Mouse (Mus musculus) kidney, postnatal 0 days (tissue): ENCODE measurements at regions not wholly inside any gene's neighbourhood (a gene's known extent, or its start where the extent isn't known, plus 50 kb on each side); places are given as distances from the start of the nearest gene placed in this dataset.

ENCODE experiments used
- ATAC-seq: fragments of 200-750 bp; cut with Nextera tagmentation; replicated peaks from 2 replicates; pipeline ENCODE4 v1.8.0; 2017; ENCODE audit warnings: low read depth, moderate number of reproducible peaks, moderate TSS enrichment, moderate library complexity; ENCODE audit not compliant: low FRiP score
- DNase-seq: peaks from one replicate; pipeline ENCODE4 v3.0.0-alpha.2; 2016; ENCODE audit warnings: low spot score
- H3K27ac ChIP-seq: fragments of 300-500 bp; sonication (generic); 2 replicates; pipeline ENCODE4 v1.5.1; 2014; ENCODE audit warnings: mild to moderate bottlenecking
- H3K27me3 ChIP-seq: fragments of 300-500 bp; sonication (generic); 2 replicates; pipeline ENCODE4 v1.6.1; 2014; ENCODE audit warnings: low read length, mixed read lengths; ENCODE audit not compliant: insufficient read depth
- H3K36me3 ChIP-seq: fragments of 300-500 bp; sonication (generic); 2 replicates; pipeline ENCODE4 v1.6.1; 2014; ENCODE audit warnings: low read length, mixed read lengths; ENCODE audit not compliant: insufficient read depth
- H3K4me1 ChIP-seq: fragments of 300-500 bp; sonication (generic); replicated peaks from 2 replicates; pipeline ENCODE4 v1.6.1; 2014; ENCODE audit warnings: antibody characterized with exemption, low read length, mixed read lengths; ENCODE audit not compliant: insufficient read depth
- H3K4me2 ChIP-seq: fragments of 300-500 bp; sonication (generic); 2 replicates; pipeline ENCODE4 v1.6.1; 2014; ENCODE audit warnings: mild to moderate bottlenecking, low read length, moderate library complexity, mixed read lengths
- H3K4me3 ChIP-seq: fragments of 300-500 bp; sonication (generic); replicated peaks from 2 replicates; pipeline ENCODE4 v1.5.1; 2014; ENCODE audit warnings: low read depth, low read length
- H3K9ac ChIP-seq: fragments of 300-500 bp; sonication (generic); 2 replicates; pipeline ENCODE4 v1.6.1; 2014; ENCODE audit warnings: low read depth, low read length
- H3K9me3 ChIP-seq: fragments of 300-500 bp; sonication (generic); replicated peaks from 2 replicates; pipeline ENCODE4 v1.6.1; 2016; ENCODE audit warnings: low read length, inconsistent platforms, mixed read lengths
- CTCF ChIP-seq: IDR thresholded peaks from 2 replicates; pipeline ENCODE4 v1.5.1; 2016; ENCODE audit warnings: antibody characterized with exemption, low read depth, mild to moderate bottlenecking, moderate library complexity
- WGBS: fragments of 180-500 bp; shearing (Covaris S2); extraction: QIAGEN DNeasy Blood & Tissue Kit; methylation state at CpG from one replicate; pipeline ENCODE4 v1.1.7; 2014; 5-methylcytosine and 5-hydroxymethylcytosine counted together

DNA sequence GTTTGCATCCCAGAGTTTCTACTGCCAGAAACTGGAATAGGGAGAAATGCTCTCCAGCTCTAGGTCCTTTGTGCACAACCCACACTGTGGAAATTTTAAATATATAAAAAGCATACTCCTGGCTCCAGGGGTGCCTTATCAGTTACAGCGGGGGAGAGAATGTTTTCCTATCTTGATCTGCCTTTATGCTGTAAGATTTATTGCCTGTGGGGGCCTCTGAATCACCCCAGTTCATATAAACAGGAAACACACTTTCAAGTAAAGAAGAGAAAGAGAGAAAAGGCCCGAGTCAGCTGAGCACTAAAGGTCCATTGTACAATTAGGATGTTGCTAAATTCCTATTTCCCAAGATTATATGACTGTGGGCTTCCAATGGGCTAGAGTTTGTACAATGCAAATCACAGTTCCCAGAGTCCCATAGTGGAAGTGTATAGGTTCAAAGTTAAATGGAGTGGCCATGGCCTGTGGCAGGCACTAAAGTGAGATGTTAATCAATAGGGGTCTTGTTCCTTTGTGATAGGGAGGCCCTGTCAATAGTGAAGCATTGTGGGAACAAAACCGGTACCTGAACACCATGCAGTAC is 258.9 kb upstream of the Cd180 start:
- no peak overlapping the region for H3K9ac ChIP-seq
- no peaks in the 10 kb centered on the region for H3K27me3 ChIP-seq
- WGBS: 34% methylated on average over 3 of the region's 3 CpGs
- peak; percentile 68 for DNase-seq
- no peak for TF ChIP-seq CTCF
- H3K36me3 ChIP-seq: no peaks in the 10 kb centered on the region
- no peaks in the 10 kb centered on the region for H3K9me3 ChIP-seq
- no peak overlapping the region for H3K4me3 ChIP-seq
- peak overlapping the region; percentile 42; the same call in 1 of the 2 replicates for H3K27ac ChIP-seq
- peaks cover 9% of the 10 kb centered on the region; the same call in 1 of the 2 replicates for H3K4me1 ChIP-seq
- no peak overlapping the region for H3K4me2 ChIP-seq
- no peak for ATAC-seq

DNA sequence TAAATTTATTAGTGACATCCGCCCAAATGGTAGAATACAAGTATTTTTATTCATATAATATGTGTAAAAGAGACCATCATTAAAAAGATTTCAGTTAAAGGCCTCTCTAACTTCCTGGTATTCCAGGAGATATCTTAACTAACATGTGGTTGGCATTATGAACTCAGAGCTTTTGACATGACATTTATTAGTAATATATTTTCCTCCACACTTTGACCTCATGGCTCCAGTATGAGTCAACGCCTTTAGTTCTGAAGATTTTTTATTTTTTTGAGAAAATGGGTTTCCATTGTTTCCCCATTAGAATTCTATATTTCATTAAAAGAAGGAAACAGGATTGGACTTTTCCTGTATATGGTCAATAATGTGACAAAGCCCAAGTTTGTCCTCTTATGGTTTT is 250.7 kb upstream of the Cd180 start:
- 74% methylated on average over 2 of the region's 2 CpGs for WGBS
- ATAC-seq (no peak), DNase-seq (no peak)
- Histone ChIP-seq H3K4me1 (no peaks in the 10 kb centered on the region), H3K27ac (no peak overlapping the region), H3K27me3 (no peaks in the 10 kb centered on the region), H3K36me3 (no peaks in the 10 kb centered on the region), H3K4me3 (no peak overlapping the region), H3K9ac (no peak overlapping the region), H3K9me3 (no peaks in the 10 kb centered on the region), H3K4me2 (no peak overlapping the region)
- no peak for TF ChIP-seq CTCF

DNA sequence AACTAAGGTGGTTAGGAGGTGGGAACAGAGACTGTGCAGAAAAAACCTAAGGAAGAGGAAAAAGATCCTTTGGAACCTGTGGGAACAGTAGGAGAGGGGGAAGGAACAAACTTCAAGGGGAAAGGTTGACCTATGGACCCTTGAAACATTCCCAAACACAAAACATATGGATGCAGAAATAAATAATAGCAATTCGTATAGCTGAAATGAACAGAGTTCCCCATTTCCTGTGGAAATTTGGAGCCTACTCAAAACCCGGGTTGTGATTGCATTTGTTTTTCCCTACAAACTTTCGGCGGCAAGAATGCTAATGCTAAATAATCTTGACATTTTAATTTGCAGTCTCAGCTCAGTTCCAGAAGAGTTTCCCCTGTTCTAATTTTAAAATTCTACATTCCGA is 246.0 kb upstream of the Cd180 start:
- 47% methylated on average over 5 of the region's 5 CpGs for WGBS
- H3K27me3 ChIP-seq: no peaks in the 10 kb centered on the region
- no peak overlapping the region for H3K4me2 ChIP-seq
- H3K9ac ChIP-seq: no peak overlapping the region
- H3K36me3 ChIP-seq: no peaks in the 10 kb centered on the region
- H3K27ac ChIP-seq: peak overlapping the region; percentile 73
- H3K9me3 ChIP-seq: no peaks in the 10 kb centered on the region
- no peak for TF ChIP-seq CTCF
- H3K4me1 ChIP-seq: no peaks in the 10 kb centered on the region
- DNase-seq: peak; percentile 91
- H3K4me3 ChIP-seq: no peak overlapping the region
- no peak for ATAC-seq

DNA sequence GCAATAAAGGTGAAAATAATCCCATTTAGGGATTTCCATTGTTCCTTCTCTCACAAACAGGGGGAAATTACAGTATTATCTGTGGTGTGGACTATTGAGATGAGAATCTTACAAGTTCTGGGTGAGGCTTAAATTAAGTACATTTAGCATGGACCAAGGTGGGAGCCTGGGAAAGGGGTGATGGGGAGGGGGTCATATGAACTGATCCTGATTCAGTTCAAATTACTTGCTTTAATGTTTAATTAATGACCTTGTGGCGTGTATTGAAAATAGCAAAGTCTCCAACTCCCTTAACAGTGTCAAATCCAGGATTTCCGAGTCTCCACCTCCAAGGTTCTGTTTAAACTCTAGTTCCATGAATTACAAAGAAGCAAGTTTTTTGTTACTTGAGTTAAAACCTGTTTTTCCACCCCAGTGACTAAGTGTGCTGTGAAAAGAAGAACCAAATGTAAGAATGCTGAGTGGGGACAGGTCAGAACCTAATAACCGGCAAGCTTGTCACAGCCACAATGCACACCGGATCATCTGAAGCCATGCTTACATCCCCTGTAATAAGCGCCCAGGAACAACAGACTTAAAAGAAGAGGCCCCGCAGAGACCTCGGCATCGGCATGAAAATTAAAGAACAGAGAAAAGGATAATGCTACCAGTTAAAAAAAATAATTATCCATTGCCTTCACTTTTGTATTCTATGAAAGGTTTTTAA is 243.8 kb upstream of the Cd180 start:
- no peak overlapping the region for H3K9ac ChIP-seq
- DNase-seq (no peak), ATAC-seq (no peak)
- H3K4me2 ChIP-seq: no peak overlapping the region
- 24% methylated on average over 8 of the region's 8 CpGs for WGBS
- no peaks in the 10 kb centered on the region for H3K27me3 ChIP-seq
- no peaks in the 10 kb centered on the region for H3K4me1 ChIP-seq
- H3K27ac ChIP-seq: no peak overlapping the region; the same call in 1 of the 2 replicates
- no peaks in the 10 kb centered on the region for H3K36me3 ChIP-seq
- TF ChIP-seq CTCF: no peak
- H3K9me3 ChIP-seq: no peaks in the 10 kb centered on the region
- H3K4me3 ChIP-seq: no peak overlapping the region

DNA sequence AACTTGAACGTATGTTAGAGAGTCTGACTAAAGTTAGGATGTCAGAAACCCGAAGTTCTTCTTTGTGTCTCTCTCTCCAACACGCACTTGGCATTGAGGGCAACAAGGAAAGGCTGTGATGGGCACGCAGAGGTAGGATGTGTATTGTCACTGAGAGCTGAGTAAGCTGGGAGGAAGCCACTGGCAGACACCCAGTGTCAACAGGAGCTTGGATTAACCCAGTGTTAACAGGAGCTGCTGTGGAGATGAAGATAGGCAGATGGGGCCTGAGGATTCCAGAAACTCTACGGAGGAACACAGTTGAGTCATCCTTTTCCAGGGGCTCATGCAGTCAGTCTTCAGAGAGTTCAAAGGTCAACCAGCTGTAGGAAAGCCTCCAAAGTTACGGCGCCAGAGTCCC is 242.2 kb upstream of the Cd180 start:
- ATAC-seq: no peak
- no peaks in the 10 kb centered on the region for H3K27me3 ChIP-seq
- no peaks in the 10 kb centered on the region for H3K36me3 ChIP-seq
- no peaks in the 10 kb centered on the region for H3K9me3 ChIP-seq
- WGBS: 68% methylated on average over 7 of the region's 7 CpGs
- DNase-seq: no peak
- no peak overlapping the region for H3K4me2 ChIP-seq
- TF ChIP-seq CTCF: no peak
- no peak overlapping the region for H3K4me3 ChIP-seq
- no peak overlapping the region for H3K9ac ChIP-seq
- no peaks in the 10 kb centered on the region for H3K4me1 ChIP-seq
- H3K27ac ChIP-seq: no peak overlapping the region

DNA sequence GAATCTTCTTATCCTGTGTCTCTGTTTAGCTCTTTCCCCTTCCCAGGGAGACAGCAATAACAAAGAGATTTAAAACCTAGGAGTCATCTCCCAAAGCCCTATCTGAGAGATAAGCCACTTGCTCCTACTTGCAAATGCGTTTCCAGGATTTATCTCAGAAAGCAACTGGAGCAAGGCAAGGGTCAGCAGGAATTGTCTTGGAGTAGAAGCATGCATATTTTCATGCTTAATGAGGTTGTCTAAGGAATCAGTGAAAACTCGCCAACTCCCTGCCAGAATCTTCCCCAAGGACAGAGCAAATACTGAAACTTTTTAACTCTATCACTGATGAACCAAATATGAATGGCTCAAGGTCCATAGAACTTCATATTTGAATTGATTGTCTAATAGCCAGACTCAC is 234.6 kb upstream of the Cd180 start:
- 18% methylated on average over 2 of the region's 2 CpGs for WGBS

DNA sequence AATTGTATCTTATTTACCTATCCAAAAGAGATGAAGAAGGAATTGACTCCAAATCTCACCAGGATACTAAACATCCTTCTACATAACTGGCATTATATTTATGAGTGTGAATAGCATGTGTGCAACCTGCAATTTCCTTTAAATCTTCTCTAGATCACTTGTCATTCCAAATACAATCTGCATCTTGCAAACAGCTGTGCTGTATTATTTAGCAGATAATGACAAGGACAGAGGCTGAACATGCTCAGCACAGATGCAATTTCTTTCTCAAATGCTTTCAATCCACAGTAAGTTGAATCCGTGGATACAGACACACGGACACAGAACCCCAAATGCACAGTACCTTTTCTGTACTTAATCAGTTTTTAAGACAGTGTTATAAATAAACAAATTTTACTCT is 229.4 kb upstream of the Cd180 start:
- no peak for TF ChIP-seq CTCF
- Histone ChIP-seq H3K9ac (no peak overlapping the region), H3K9me3 (no peaks in the 10 kb centered on the region), H3K4me2 (no peak overlapping the region), H3K36me3 (no peaks in the 10 kb centered on the region), H3K4me1 (no peaks in the 10 kb centered on the region), H3K27me3 (no peaks in the 10 kb centered on the region), H3K27ac (no peak overlapping the region), H3K4me3 (no peak overlapping the region)
- DNase-seq (no peak), ATAC-seq (no peak)
- 78% methylated on average over 2 of the region's 2 CpGs for WGBS

More for the DNA sequence above, 234.6 kb upstream of the Cd180 start:
- no peaks in the 10 kb centered on the region for H3K36me3 ChIP-seq
- no peaks in the 10 kb centered on the region for H3K27me3 ChIP-seq
- DNase-seq (peak; percentile 70), ATAC-seq (no peak)
- no peak for TF ChIP-seq CTCF
- no peaks in the 10 kb centered on the region for H3K9me3 ChIP-seq
- no peak overlapping the region for H3K4me2 ChIP-seq
- H3K4me3 ChIP-seq: no peak overlapping the region
- 0 out of 2 replicates have a peak, but pooled peaks cover 7% of the 10 kb centered on the region for H3K4me1 ChIP-seq
- H3K9ac ChIP-seq: no peak overlapping the region
- no peak overlapping the region for H3K27ac ChIP-seq
